Mouse (Mus musculus) MEL (cell line): Measurements from ENCODE around the gene Ahrr. TPM values are rescaled to one million over a fixed set of nuclear protein-coding genes. Genes with fewer than 3 reads are reported as not detected.

ENCODE experiments used
- DNase-seq: peaks from one replicate; pipeline ENCODE4 v3.0.0; 2011; ENCODE audit warnings: low read depth, low spot score
- H3K27ac ChIP-seq: 2 replicates; pipeline ENCODE4 v1.5.1; 2012; ENCODE audit warnings: low read depth, mild to moderate bottlenecking, control low read depth, low read length, moderate library complexity; ENCODE audit not compliant: control insufficient read depth
- H3K27me3 ChIP-seq, 2 experiments: fragments of 150-350 bp in 1 of 2; sonication (generic) in 1 of 2; 2 replicates each; pipeline ENCODE4 v1.6.1; 2012; ENCODE audit warnings: low read length in 2 of 2, mild to moderate bottlenecking in 2 of 2, improper control_type of control experiment in 1 of 2, moderate library complexity in 1 of 2; ENCODE audit not compliant: insufficient read depth in 2 of 2, control insufficient read depth in 1 of 2
- H3K36me3 ChIP-seq, 2 experiments: 2 replicates each; pipeline ENCODE4 v1.6.1; 2012 to 2014; ENCODE audit warnings: low read length in 2 of 2, improper control_type of control experiment in 1 of 2, inconsistent platforms in 1 of 2, mild to moderate bottlenecking in 1 of 2; ENCODE audit not compliant: insufficient read depth in 2 of 2, control insufficient read depth in 1 of 2
- H3K4me1 ChIP-seq, 2 experiments: fragments of 150-350 bp in 1 of 2; sonication (generic) in 1 of 2; 2 replicates each; pipeline ENCODE4 v1.6.1; 2012; ENCODE audit warnings: low read length in 2 of 2, improper control_type of control experiment in 1 of 2, mild to moderate bottlenecking in 1 of 2; ENCODE audit not compliant: insufficient read depth in 2 of 2, control insufficient read depth in 1 of 2
- H3K4me3 ChIP-seq, 2 experiments: fragments of 150-350 bp in 1 of 2; sonication (generic) in 1 of 2; 2 replicates each; pipeline ENCODE4 v1.5.1; 2012; ENCODE audit warnings: low read depth in 2 of 2, low read length in 2 of 2, mild to moderate bottlenecking in 2 of 2, moderate library complexity in 2 of 2, control low read depth in 1 of 2, improper control_type of control experiment in 1 of 2; ENCODE audit not compliant: control insufficient read depth in 1 of 2, insufficient read depth in 1 of 2
- H3K79me2 ChIP-seq: 2 replicates; pipeline ENCODE4 v1.6.1; 2012; ENCODE audit warnings: mild to moderate bottlenecking, low read length, moderate library complexity; ENCODE audit not compliant: control insufficient read depth, poor library complexity, insufficient read depth
- H3K9ac ChIP-seq: 2 replicates; pipeline ENCODE4 v1.6.1; 2012; ENCODE audit warnings: low read depth, mild to moderate bottlenecking, control low read depth, low read length, moderate library complexity; ENCODE audit not compliant: control insufficient read depth, poor library complexity, severe bottlenecking
- H3K9me3 ChIP-seq: fragments of 150-350 bp; sonication (generic); replicated peaks from 2 replicates; pipeline ENCODE4 v1.6.1; 2012; ENCODE audit warnings: mild to moderate bottlenecking, low read length, improper control_type of control experiment, moderate library complexity; ENCODE audit not compliant: insufficient read depth
- BHLHE40 ChIP-seq: IDR thresholded peaks from 2 replicates; pipeline ENCODE4 v1.6.1; 2012; ENCODE audit warnings: low read depth, mild to moderate bottlenecking, inconsistent platforms, low read length, improper control_type of control experiment, borderline replicate concordance
- CHD1 ChIP-seq: IDR thresholded peaks from 2 replicates; pipeline ENCODE4 v1.6.1; 2012; ENCODE audit warnings: low read depth, mild to moderate bottlenecking, inconsistent platforms, low read length, improper control_type of control experiment
- ELF1 ChIP-seq: IDR thresholded peaks from 2 replicates; pipeline ENCODE4 v1.6.1; 2014; ENCODE audit warnings: low read depth, mild to moderate bottlenecking, inconsistent platforms, low read length, improper control_type of control experiment, moderate library complexity
- EP300 ChIP-seq, 2 experiments: IDR thresholded peaks; 2 replicates each; pipeline ENCODE4 v1.6.1; 2011; ENCODE audit warnings: improper control_type of control experiment in 2 of 2, low read length in 2 of 2, low read depth in 1 of 2, mild to moderate bottlenecking in 1 of 2
- HCFC1 ChIP-seq: IDR thresholded peaks from 2 replicates; pipeline ENCODE4 v1.6.1; 2012; ENCODE audit warnings: low read depth, mild to moderate bottlenecking, inconsistent platforms, low read length, improper control_type of control experiment, moderate library complexity
- MAFK ChIP-seq: IDR thresholded peaks from 2 replicates; pipeline ENCODE4 v1.6.1; 2011; ENCODE audit warnings: low read depth, mild to moderate bottlenecking, low read length, improper control_type of control experiment, borderline replicate concordance
- MEF2A ChIP-seq: IDR thresholded peaks from 2 replicates; pipeline ENCODE4 v1.6.1; 2014; ENCODE audit warnings: low read depth, mild to moderate bottlenecking, inconsistent platforms, low read length, improper control_type of control experiment; ENCODE audit not compliant: poor library complexity, insufficient replicate concordance, severe bottlenecking; ENCODE audit errors: extremely low read depth
- MXI1 ChIP-seq: IDR thresholded peaks from 2 replicates; pipeline ENCODE4 v1.6.1; 2011; ENCODE audit warnings: mild to moderate bottlenecking, low read depth, low read length, improper control_type of control experiment
- NELFE ChIP-seq: IDR thresholded peaks from 2 replicates; pipeline ENCODE4 v1.6.1; 2011; ENCODE audit warnings: low read depth, low read length, improper control_type of control experiment
- NRF1 ChIP-seq: IDR thresholded peaks from 2 replicates; pipeline ENCODE4 v1.6.1; 2014; ENCODE audit warnings: low read depth, mild to moderate bottlenecking, inconsistent platforms, low read length, improper control_type of control experiment, moderate library complexity; ENCODE audit not compliant: poor library complexity, insufficient read depth, severe bottlenecking
- TBP ChIP-seq: IDR thresholded peaks from 2 replicates; pipeline ENCODE4 v1.8.0; 2011; ENCODE audit warnings: low read depth, low read length, improper control_type of control experiment
- TCF12 ChIP-seq: IDR thresholded peaks from 2 replicates; pipeline ENCODE4 v1.6.1; 2014; ENCODE audit warnings: low read depth, mild to moderate bottlenecking, inconsistent platforms, low read length, improper control_type of control experiment, moderate library complexity
- UBTF ChIP-seq: IDR thresholded peaks from 2 replicates; pipeline ENCODE4 v1.6.1; 2012; ENCODE audit warnings: low read depth, mild to moderate bottlenecking, inconsistent platforms, low read length, improper control_type of control experiment, moderate library complexity, borderline replicate concordance; ENCODE audit not compliant: insufficient read depth
- ZC3H11A ChIP-seq: IDR thresholded peaks from 2 replicates; pipeline ENCODE4 v1.6.1; 2012; ENCODE audit warnings: low read depth, mild to moderate bottlenecking, inconsistent platforms, low read length, improper control_type of control experiment
- polyA plus RNA-seq, 2 experiments: library from polyadenylated mRNA; stranded (reverse) in 1 of 2; unstranded in 1 of 2; fragments of >175 nt in 1 of 2; fragments of >200 nt in 1 of 2; gene quantifications; 2 replicates each; pipeline versions ENCODE4 v1.2.1 to v1.2.4; 2012; ENCODE audit warnings: low replicate concordance in 2 of 2, low read depth in 1 of 2; ENCODE audit not compliant: insufficient read length in 2 of 2, insufficient read depth in 1 of 2, missing spikeins in 1 of 2
- total RNA-seq: library from RNA; depleted of rRNA; stranded (reverse); fragments of 300-350 nt; gene quantifications from 2 replicates; pipeline ENCODE4 v1.2.3, GENCODE M21; 2012

Gene Ahrr
- total and polyA plus RNA-seq, 3 experiments, result 0.01 TPM; not detected in 2

- Histone ChIP-seq H3K4me1 (no peaks in the 10 kb centered on the region), H3K27me3 (no peaks in the 10 kb centered on the region), H3K36me3 (no peaks in the 10 kb centered on the region), H3K27ac (no peak overlapping the region), H3K9me3 (no peaks in the 10 kb centered on the region), H3K4me3 (no peak overlapping the region), H3K9ac (no peak overlapping the region), H3K79me2 (no peaks in the 10 kb centered on the region)
- TF ChIP-seq NELFE (no peak), BHLHE40 (no peak), UBTF (no peak), TCF12 (no peak), ZC3H11A (no peak), CHD1 (no peak), NRF1 (no peak), TBP (no peak), HCFC1 (no peak), ELF1 (no peak), MEF2A (no peak)
- DNase-seq, result no peak
Measured at GRCm38 (mm10) chr13:74289646-74290045, 2.5 kb downstream of the Ahrr start.

GRCm38 (mm10) chr13:74282299-74282698 lies 9.8 kb downstream of the Ahrr start:
- no peak overlapping the region for H3K27ac ChIP-seq
- no peaks in the 10 kb centered on the region for H3K36me3 ChIP-seq
- no peak overlapping the region for H3K4me3 ChIP-seq
- no peaks in the 10 kb centered on the region for H3K79me2 ChIP-seq
- H3K9me3 ChIP-seq, result no peaks in the 10 kb centered on the region
- DNase-seq, result no peak
- no peak for TF ChIP-seq MAFK
- TF ChIP-seq, all 39 proteins: peak for 0
- H3K9ac ChIP-seq, result no peak overlapping the region
- no peaks in the 10 kb centered on the region for H3K4me1 ChIP-seq
- H3K27me3 ChIP-seq, result peaks cover 0 to 4% of the 10 kb centered on the region in 2 experiments; a peak in 2 of 4 replicates

GRCm38 (mm10) chr13:74275726-74276125 lies 16.4 kb downstream of the Ahrr start:
- Histone ChIP-seq H3K4me1 (peaks cover 0 to 6% of the 10 kb centered on the region in 2 experiments; a peak in 1 of 4 replicates), H3K27me3 (peaks cover 2 to 4% of the 10 kb centered on the region in 2 experiments; a peak in 2 of 4 replicates), H3K79me2 (no peaks in the 10 kb centered on the region), H3K4me3 (no peak overlapping the region), H3K9me3 (no peaks in the 10 kb centered on the region), H3K36me3 (peaks cover 0 to 8% of the 10 kb centered on the region in 2 experiments; a peak in 2 of 4 replicates), H3K9ac (no peak overlapping the region), H3K27ac (no peak overlapping the region)
- DNase-seq, result peak; percentile 45
- TF ChIP-seq MXI1 (no peak), EP300 (IDR thresholded peaks at IDR 0.05; ENCODE audit: low read depth in 1 of 2, low read length in 2 of 2) (0 out of 4 replicates have a peak, but pooled peaks of 1 of the 2 experiments have one; percentile 26)
